Mouse (Mus musculus) heart, embryonic 11.5 days (tissue): Measurements from ENCODE around the gene Adam33. TPM values are rescaled to one million over a fixed set of nuclear protein-coding genes. Genes with fewer than 3 reads are reported as not detected.
"Not testable (repeated sequence)": the region's sequence is repeated elsewhere in the genome, so short reads cannot be mapped to it uniquely, and the experiment has no call there.

Experiments used
- ATAC-seq: fragments of 200-750 bp; cut with Nextera tagmentation; replicated peaks from 2 replicates; pipeline ENCODE4 v1.8.0; 2017; ENCODE audit warnings: moderate library complexity; ENCODE audit not compliant: insufficient number of reproducible peaks, low FRiP score, low TSS enrichment
- H3K27ac ChIP-seq: fragments of 300-500 bp; sonication (generic); 2 replicates; pipeline ENCODE4 v1.5.1; 2014; ENCODE audit warnings: mild to moderate bottlenecking, low read depth, low read length
- H3K27me3 ChIP-seq: fragments of 300-500 bp; sonication (generic); 2 replicates; pipeline ENCODE4 v1.6.1; 2014; ENCODE audit warnings: mild to moderate bottlenecking, low read length, mixed read lengths; ENCODE audit not compliant: control insufficient read depth, insufficient read depth
- H3K36me3 ChIP-seq: fragments of 300-500 bp; sonication (generic); 2 replicates; pipeline ENCODE4 v1.6.1; 2014; ENCODE audit warnings: mild to moderate bottlenecking, low read length, moderate library complexity, mixed read lengths; ENCODE audit not compliant: control insufficient read depth, insufficient read depth
- H3K4me1 ChIP-seq: fragments of 300-500 bp; sonication (generic); 2 replicates; pipeline ENCODE4 v1.6.1; 2014; ENCODE audit warnings: low read length; ENCODE audit not compliant: control insufficient read depth, insufficient read depth
- H3K4me2 ChIP-seq: fragments of 300-500 bp; sonication (generic); 2 replicates; pipeline ENCODE4 v1.6.1; 2014; ENCODE audit warnings: mild to moderate bottlenecking, moderate library complexity
- H3K4me3 ChIP-seq: fragments of 300-500 bp; sonication (generic); 2 replicates; pipeline ENCODE4 v1.5.1; 2014; ENCODE audit warnings: low read depth, low read length
- H3K9ac ChIP-seq: fragments of 300-500 bp; sonication (generic); 2 replicates; pipeline ENCODE4 v1.6.1; 2014; ENCODE audit warnings: mild to moderate bottlenecking, low read depth, low read length, moderate library complexity
- H3K9me3 ChIP-seq: fragments of 300-500 bp; sonication (generic); replicated peaks from 2 replicates; pipeline ENCODE4 v1.6.1; 2016; ENCODE audit warnings: low read length; ENCODE audit not compliant: control insufficient read depth
- WGBS: fragments of 180-500 bp; shearing (Covaris S2); extraction: QIAGEN DNeasy Blood & Tissue Kit; methylation state at CpG from one replicate; pipeline ENCODE4 v1.1.7; 2014; ENCODE audit not compliant: insufficient replicate concordance; 5-methylcytosine and 5-hydroxymethylcytosine counted together
- polyA plus RNA-seq: library from polyadenylated mRNA; unstranded; fragments of >200 nt; fragmentation: Nextera tagmentation; extraction: Ambion mirVana; gene quantifications from 2 replicates; pipeline ENCODE4 v1.2.1, GENCODE M21; 2014

Gene Adam33
- 4.1 and 5.7 TPM in 2 replicates for polyA plus RNA-seq

- H3K9ac ChIP-seq = peak within 1 kb of the TSS; percentile 2; the same call in 1 of the 2 replicates
- H3K4me3 ChIP-seq = peak within 1 kb of the TSS; percentile 31
- H3K9me3 ChIP-seq = no peaks in the 10 kb centered on the region
- 2% methylated on average over 27 of the region's 27 CpGs for WGBS
- no peak for ATAC-seq
- H3K36me3 ChIP-seq = no peaks in the 10 kb centered on the region
- peaks cover 38% of the 10 kb centered on the region for H3K27me3 ChIP-seq
- peak within 1 kb of the TSS; percentile 61 for H3K4me2 ChIP-seq
- H3K27ac ChIP-seq = no peak within 1 kb of the TSS
- H3K4me1 ChIP-seq = peaks cover 24% of the 10 kb centered on the region
Measured at GRCm38 (mm10) chr2:131063404-131063864, at the start of gene Adam33. Adam33 (minus strand) TSS chr2:131063814.

DNA sequence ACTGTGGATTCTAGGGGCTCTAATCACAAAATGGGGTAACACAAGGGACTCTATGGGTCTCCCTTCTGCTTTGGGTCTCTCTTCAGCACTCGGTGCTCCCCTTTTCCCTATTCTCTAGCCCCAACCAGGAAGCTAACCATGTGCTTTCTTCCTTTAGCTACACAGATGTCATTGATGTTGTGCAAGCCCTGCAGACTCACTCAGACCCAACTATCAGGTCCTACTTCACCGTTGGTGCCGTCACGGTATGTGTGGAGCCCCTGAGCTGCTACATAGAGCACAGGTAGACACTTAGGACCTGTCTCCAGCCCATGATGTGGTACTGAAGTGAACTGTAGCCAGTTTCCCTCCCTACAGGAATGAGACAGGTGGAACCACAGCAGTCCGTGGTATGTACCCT, 42.4 kb upstream of the Adam33 start:
- no peak for ATAC-seq
- 0 out of 2 replicates have a peak, but pooled peaks cover 3% of the 10 kb centered on the region for H3K4me1 ChIP-seq
- no peaks in the 10 kb centered on the region for H3K36me3 ChIP-seq
- 84% methylated on average over 5 of the region's 5 CpGs for WGBS
- no peak overlapping the region for H3K4me2 ChIP-seq
- H3K9ac ChIP-seq = no peak overlapping the region
- no peak overlapping the region for H3K4me3 ChIP-seq
- H3K27ac ChIP-seq = no peak overlapping the region
- no peaks in the 10 kb centered on the region for H3K27me3 ChIP-seq
- H3K9me3 ChIP-seq = no peaks in the 10 kb centered on the region

DNA sequence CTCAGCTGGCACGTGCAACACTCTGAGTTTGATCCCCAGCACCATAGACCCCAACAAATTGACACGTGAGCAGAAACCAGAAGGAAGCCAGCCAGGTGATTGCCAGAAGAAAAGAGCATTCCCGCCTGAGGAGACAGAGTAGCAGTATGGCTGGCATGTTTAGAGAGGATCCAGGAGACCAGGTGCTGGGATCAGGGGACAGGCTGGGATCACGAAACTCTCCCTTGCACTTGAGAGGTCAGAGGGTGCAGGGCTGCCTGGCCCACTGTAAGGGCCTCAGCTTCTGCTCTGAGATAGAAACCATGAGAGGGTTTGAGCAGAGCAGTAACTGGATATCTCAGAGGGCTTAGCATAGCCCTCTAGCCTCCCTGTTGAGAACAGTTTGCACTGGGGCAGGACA, 41.4 kb upstream of the Adam33 start:
- H3K4me1 ChIP-seq, ATAC-seq, H3K4me3 ChIP-seq, H3K4me2 ChIP-seq, H3K36me3 ChIP-seq, H3K9me3 ChIP-seq, H3K9ac ChIP-seq, H3K27me3 ChIP-seq, H3K27ac ChIP-seq: not testable (repeated sequence)
- whole genome bisulfite sequencing = 71% methylated on average over 4 of the region's 4 CpGs

- Histone ChIP-seq H3K4me3 (no peak overlapping the region), H3K9ac (no peak overlapping the region), H3K4me1 (0 out of 2 replicates have a peak, but pooled peaks cover 3% of the 10 kb centered on the region), H3K27me3 (no peaks in the 10 kb centered on the region), H3K9me3 (no peaks in the 10 kb centered on the region), H3K27ac (no peak overlapping the region), H3K36me3 (no peaks in the 10 kb centered on the region), H3K4me2 (no peak overlapping the region)
- 77% methylated on average over 4 of the region's 4 CpGs for whole genome bisulfite sequencing
- no peak for ATAC-seq
Measured at GRCm38 (mm10) chr2:131104021-131104420, 40.4 kb upstream of the Adam33 start.

DNA sequence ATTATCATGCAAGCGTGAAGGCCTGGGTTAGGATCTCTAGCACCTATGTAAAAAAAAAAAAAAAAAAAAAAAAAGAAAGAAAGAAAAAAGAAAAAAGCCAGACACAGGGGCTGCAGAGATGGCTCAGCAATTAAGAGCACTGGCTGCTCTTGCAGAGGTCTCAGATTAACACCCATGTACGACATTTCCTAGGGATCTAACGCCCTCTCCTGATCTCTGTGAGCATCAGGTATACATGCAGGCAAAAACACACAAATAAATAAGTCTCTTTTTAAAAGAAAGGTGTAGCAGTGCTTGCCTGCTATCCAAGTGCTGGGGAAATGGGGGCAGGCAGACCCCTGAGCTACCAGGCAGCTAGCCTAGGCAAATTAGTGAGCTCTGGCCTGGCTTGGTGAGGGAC, 37.9 kb upstream of the Adam33 start:
- no peaks in the 10 kb centered on the region for H3K9me3 ChIP-seq
- H3K4me1 ChIP-seq = 0 out of 2 replicates have a peak, but pooled peaks cover 4% of the 10 kb centered on the region
- no peak overlapping the region for H3K27ac ChIP-seq
- no peaks in the 10 kb centered on the region for H3K36me3 ChIP-seq
- H3K4me2 ChIP-seq = no peak overlapping the region
- no peaks in the 10 kb centered on the region for H3K27me3 ChIP-seq
- WGBS = 49% methylated on average over 3 of the region's 3 CpGs
- H3K4me3 ChIP-seq = no peak overlapping the region
- ATAC-seq = no peak
- H3K9ac ChIP-seq = no peak overlapping the region

GRCm38 (mm10) chr2:131097087-131097486, 33.5 kb upstream of the Adam33 start:
- H3K4me2 ChIP-seq = no peak overlapping the region
- 0 out of 2 replicates have a peak, but pooled peaks cover 4% of the 10 kb centered on the region for H3K4me1 ChIP-seq
- ATAC-seq = no peak
- H3K9me3 ChIP-seq = no peaks in the 10 kb centered on the region
- peak overlapping the region; percentile 10; the same call in 1 of the 2 replicates for H3K9ac ChIP-seq
- WGBS = 88% methylated on average over 4 of the region's 4 CpGs
- H3K27ac ChIP-seq = peak overlapping the region; percentile 64; the same call in 1 of the 2 replicates
- no peaks in the 10 kb centered on the region for H3K27me3 ChIP-seq
- H3K4me3 ChIP-seq = no peak overlapping the region
- H3K36me3 ChIP-seq = no peaks in the 10 kb centered on the region

- Histone ChIP-seq H3K36me3 (no peaks in the 10 kb centered on the region), H3K9ac (peak overlapping the region; percentile 65), H3K9me3 (no peaks in the 10 kb centered on the region), H3K27me3 (no peaks in the 10 kb centered on the region), H3K27ac (peak overlapping the region; percentile 64), H3K4me2 (peak overlapping the region; percentile 29), H3K4me3 (no peak overlapping the region), H3K4me1 (0 out of 2 replicates have a peak, but pooled peaks cover 4% of the 10 kb centered on the region)
- 13% methylated on average over 9 of the region's 9 CpGs for WGBS
- ATAC-seq = peak; percentile 84
Measured at GRCm38 (mm10) chr2:131096101-131096795, 32.6 kb upstream of the Adam33 start.

GRCm38 (mm10) chr2:131094823-131095222, 31.2 kb upstream of the Adam33 start:
- H3K4me3 ChIP-seq = no peak overlapping the region
- no peaks in the 10 kb centered on the region for H3K36me3 ChIP-seq
- no peak for ATAC-seq
- H3K27me3 ChIP-seq = no peaks in the 10 kb centered on the region
- no peaks in the 10 kb centered on the region for H3K9me3 ChIP-seq
- H3K9ac ChIP-seq = no peak overlapping the region
- H3K4me2 ChIP-seq = no peak overlapping the region
- 4% methylated on average over 1 of the region's 1 CpGs for WGBS
- H3K27ac ChIP-seq = no peak overlapping the region
- 0 out of 2 replicates have a peak, but pooled peaks cover 4% of the 10 kb centered on the region for H3K4me1 ChIP-seq
